Mouse (Mus musculus) E14TG2a.4 (cell line): ENCODE data around the gene Fan1.

ENCODE experiments used
- CTCF ChIP-seq: conservative IDR thresholded peaks from 2 replicates; pipeline ENCODE4 v1.5.1; 2014; ENCODE audit warnings: low read length
- NANOG ChIP-seq: IDR thresholded peaks from 2 replicates; pipeline ENCODE4 v1.6.1; 2014; ENCODE audit warnings: borderline replicate concordance, low read length, mixed read lengths

DNA sequence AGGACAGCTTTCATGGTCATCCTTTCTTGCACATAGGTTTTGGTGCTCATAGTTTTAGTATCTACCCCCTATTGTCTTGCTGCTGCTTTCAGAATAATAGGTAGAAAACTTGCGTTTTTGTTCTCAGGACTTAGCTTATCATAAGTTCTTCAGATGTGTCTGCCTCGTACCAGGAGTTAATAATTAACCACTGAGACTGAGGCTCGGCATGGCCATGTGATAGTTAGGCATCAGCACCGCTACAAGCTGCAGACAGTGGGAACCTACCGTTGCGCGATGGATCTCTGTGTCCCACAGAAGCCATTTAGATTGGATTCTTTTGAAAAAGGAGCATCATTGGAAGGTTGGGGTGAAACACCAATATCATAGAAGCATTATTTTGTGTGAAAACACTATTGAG, 61.1 kb downstream of the Fan1 start:
- no peak for TF ChIP-seq CTCF
- no peak for TF ChIP-seq NANOG
